Mouse (Mus musculus) forebrain, postnatal 0 days (tissue): Measurements from ENCODE around the gene Tmem135. TPM values are rescaled to one million over a fixed set of nuclear protein-coding genes. Genes with fewer than 3 reads are reported as not detected.
A peak's percentile ranks its signal among the peaks of the same experiment; 100 is the strongest.

Experiments used
- ATAC-seq: fragments of 200-750 bp; cut with Nextera tagmentation; 2 replicates; pipeline ENCODE4 v1.8.0; 2017; ENCODE audit warnings: mild to moderate bottlenecking, moderate library complexity
- DNase-seq: peaks from one replicate; pipeline ENCODE4 v3.0.0-alpha.2; 2015
- H3K27ac ChIP-seq: fragments of 300-500 bp; sonication (generic); 2 replicates; pipeline ENCODE4 v1.5.1; 2014; ENCODE audit warnings: low read depth, mild to moderate bottlenecking, antibody characterized with exemption, low read length, moderate library complexity, mixed read lengths
- H3K27me3 ChIP-seq: fragments of 300-500 bp; sonication (generic); 2 replicates; pipeline ENCODE4 v1.6.1; 2014; ENCODE audit warnings: mild to moderate bottlenecking, low read length, mixed read lengths; ENCODE audit not compliant: insufficient read depth
- H3K36me3 ChIP-seq: fragments of 300-500 bp; sonication (generic); 2 replicates; pipeline ENCODE4 v1.6.1; 2014; ENCODE audit warnings: mild to moderate bottlenecking, moderate library complexity; ENCODE audit not compliant: insufficient read depth
- H3K4me1 ChIP-seq: fragments of 300-500 bp; sonication (generic); 2 replicates; pipeline ENCODE4 v1.6.1; 2014; ENCODE audit warnings: antibody characterized with exemption; ENCODE audit not compliant: insufficient read depth
- H3K4me2 ChIP-seq: fragments of 300-500 bp; sonication (generic); 2 replicates; pipeline ENCODE4 v1.6.1; 2014; ENCODE audit warnings: low read depth, mild to moderate bottlenecking, moderate library complexity
- H3K4me3 ChIP-seq: fragments of 300-500 bp; sonication (generic); 2 replicates; pipeline ENCODE4 v1.5.1; 2014; ENCODE audit warnings: low read depth, low read length, mixed read lengths
- H3K9ac ChIP-seq: fragments of 300-500 bp; sonication (generic); 2 replicates; pipeline ENCODE4 v1.6.1; 2014; ENCODE audit warnings: mild to moderate bottlenecking
- H3K9me3 ChIP-seq: fragments of 300-500 bp; sonication (generic); 2 replicates; pipeline ENCODE4 v1.6.1; 2016; ENCODE audit warnings: low read length
- CTCF ChIP-seq: sonication (generic); IDR thresholded peaks from 2 replicates; pipeline ENCODE4 v1.5.1; 2016; ENCODE audit warnings: antibody characterized with exemption, control low read depth, low read depth
- WGBS: fragments of 180-500 bp; shearing (Covaris S2); extraction: QIAGEN DNeasy Blood & Tissue Kit; methylation state at CpG from one replicate; pipeline ENCODE4 v1.1.7; 2014; 5-methylcytosine and 5-hydroxymethylcytosine counted together
- polyA plus RNA-seq: library from polyadenylated mRNA; unstranded; fragments of >200 nt; fragmentation: Nextera tagmentation; extraction: Ambion mirVana; gene quantifications from 2 replicates; pipeline ENCODE4 v1.2.1, GENCODE M21; 2015
- total RNA-seq: library from RNA; depleted of rRNA; stranded (reverse); fragments of >200 nt; gene quantifications from 2 replicates; pipeline ENCODE4 v1.2.3, GENCODE M21; 2014

Gene Tmem135
- total and polyA plus RNA-seq, 2 experiments from 2014 or later: 23.2 to 27.9 TPM

DNA sequence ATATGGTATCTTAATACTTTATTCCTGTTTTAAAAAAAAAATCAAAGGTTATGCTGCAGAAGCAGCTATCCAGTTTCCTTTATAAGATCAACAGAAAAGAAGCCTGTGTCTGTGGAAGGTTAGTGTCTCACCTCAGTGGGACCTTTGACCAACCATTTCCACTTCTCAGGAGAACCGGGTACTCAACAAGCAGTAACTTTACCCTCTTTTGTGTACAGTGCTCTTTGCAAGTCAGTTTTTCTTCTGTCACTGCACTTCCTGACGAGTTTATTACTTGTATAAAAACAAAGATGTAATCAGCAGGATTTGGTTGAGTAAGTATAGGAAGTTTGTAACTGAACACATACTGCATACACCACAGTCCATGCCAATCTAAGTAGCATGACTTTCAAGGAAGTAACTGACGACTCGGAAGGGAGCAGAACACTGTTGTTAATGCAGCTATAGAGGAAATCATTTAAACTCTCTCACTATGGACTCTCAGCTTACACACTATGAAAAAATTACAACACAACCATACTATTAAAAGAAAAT is 168.0 kb downstream of the Tmem135 start:
- ATAC-seq (no peak), DNase-seq (no peak)
- Histone ChIP-seq H3K27me3 (no peaks in the 10 kb centered on the region), H3K9me3 (no peaks in the 10 kb centered on the region), H3K4me1 (no peaks in the 10 kb centered on the region), H3K36me3 (no peaks in the 10 kb centered on the region), H3K9ac (no peak overlapping the region), H3K4me3 (no peak overlapping the region), H3K27ac (no peak overlapping the region), H3K4me2 (no peak overlapping the region)
- no peak for TF ChIP-seq CTCF
- 72% methylated on average over 4 of the region's 4 CpGs for WGBS

DNA sequence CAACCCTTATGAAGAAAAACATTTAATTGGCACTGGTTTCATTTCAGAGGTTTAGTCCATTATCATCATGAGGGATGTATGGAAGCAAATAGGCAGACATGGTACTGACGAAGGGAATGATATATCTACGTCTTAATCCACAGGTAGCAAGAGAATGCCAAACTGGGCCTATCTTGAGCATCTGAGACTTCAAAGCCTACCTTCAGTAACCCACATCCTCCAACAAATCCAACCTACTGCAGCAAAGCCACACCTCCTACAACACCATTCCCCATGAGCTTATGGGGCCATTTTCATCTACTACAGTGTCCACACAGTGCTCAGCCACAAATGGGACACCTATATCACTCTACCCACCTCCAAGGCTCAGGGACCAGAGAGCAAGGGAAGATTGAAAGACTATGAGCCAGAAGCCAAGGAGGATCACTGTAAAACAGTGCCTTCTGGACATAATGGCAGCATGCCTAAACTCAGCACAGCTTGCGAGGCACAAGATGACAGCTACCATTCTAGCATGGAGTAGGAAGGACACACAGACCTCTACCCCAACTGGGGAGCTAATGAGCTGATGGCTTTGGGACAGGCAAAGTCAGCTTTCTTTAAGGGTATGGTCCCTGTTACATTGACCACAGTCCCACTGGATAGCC is 171.4 kb downstream of the Tmem135 start:
- Histone ChIP-seq H3K9ac (no peak overlapping the region), H3K4me2 (no peak overlapping the region), H3K4me3 (no peak overlapping the region), H3K4me1 (no peaks in the 10 kb centered on the region), H3K36me3 (no peaks in the 10 kb centered on the region), H3K9me3 (no peaks in the 10 kb centered on the region), H3K27ac (no peak overlapping the region), H3K27me3 (no peaks in the 10 kb centered on the region)
- WGBS: 86% methylated on average over 3 of the region's 3 CpGs
- DNase-seq (no peak), ATAC-seq (no peak)
- no peak for TF ChIP-seq CTCF

DNA sequence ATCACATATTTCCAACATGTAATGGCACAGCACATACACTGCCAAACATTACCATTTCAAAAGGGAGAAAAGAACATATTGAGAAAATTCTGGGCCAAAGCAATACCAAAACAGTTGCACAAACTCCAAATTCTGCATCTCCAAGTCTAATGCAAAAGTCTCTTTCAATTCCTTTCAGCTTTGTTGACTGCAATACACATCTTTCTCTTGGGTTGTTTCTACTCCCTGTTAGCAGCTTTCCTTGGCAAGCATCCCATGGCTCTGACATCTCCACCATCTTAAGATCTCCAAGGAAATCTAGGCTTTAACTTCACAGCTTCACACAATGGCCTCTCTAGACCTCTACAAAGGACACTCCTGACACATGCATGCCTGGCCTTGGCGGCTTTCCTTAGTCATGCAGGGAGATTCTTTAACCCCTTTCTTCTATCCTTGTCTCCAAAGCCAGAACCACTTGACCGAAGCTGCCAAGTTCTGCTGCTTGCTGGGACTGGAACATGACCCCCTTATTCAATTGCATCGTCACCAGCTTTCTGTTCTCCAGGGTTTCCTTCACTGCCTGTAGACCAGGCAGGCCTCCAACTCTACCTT is 172.7 kb downstream of the Tmem135 start:
- DNase-seq (peak; percentile 52), ATAC-seq (peak; percentile 68)

GRCm38 (mm10) chr7:89222609-89223008 is 181.4 kb downstream of the Tmem135 start:
- Histone ChIP-seq H3K4me3 (no peak overlapping the region), H3K4me2 (no peak overlapping the region), H3K9ac (no peak overlapping the region), H3K9me3 (no peaks in the 10 kb centered on the region), H3K36me3 (no peaks in the 10 kb centered on the region), H3K27me3 (no peaks in the 10 kb centered on the region), H3K27ac (no peak overlapping the region), H3K4me1 (no peaks in the 10 kb centered on the region)
- 95% methylated on average over 1 of the region's 1 CpGs for WGBS
- DNase-seq: no peak
- ATAC-seq: no peak
- TF ChIP-seq CTCF: no peak

More for the DNA sequence above, 172.7 kb downstream of the Tmem135 start:
- no peaks in the 10 kb centered on the region for H3K4me1 ChIP-seq
- H3K4me2 ChIP-seq: no peak overlapping the region
- no peak overlapping the region for H3K9ac ChIP-seq
- no peaks in the 10 kb centered on the region for H3K27me3 ChIP-seq
- no peaks in the 10 kb centered on the region for H3K36me3 ChIP-seq
- no peak for TF ChIP-seq CTCF
- no peaks in the 10 kb centered on the region for H3K9me3 ChIP-seq
- no peak overlapping the region for H3K27ac ChIP-seq
- no peak overlapping the region for H3K4me3 ChIP-seq
- 65% methylated on average over 3 of the region's 3 CpGs for WGBS

DNA sequence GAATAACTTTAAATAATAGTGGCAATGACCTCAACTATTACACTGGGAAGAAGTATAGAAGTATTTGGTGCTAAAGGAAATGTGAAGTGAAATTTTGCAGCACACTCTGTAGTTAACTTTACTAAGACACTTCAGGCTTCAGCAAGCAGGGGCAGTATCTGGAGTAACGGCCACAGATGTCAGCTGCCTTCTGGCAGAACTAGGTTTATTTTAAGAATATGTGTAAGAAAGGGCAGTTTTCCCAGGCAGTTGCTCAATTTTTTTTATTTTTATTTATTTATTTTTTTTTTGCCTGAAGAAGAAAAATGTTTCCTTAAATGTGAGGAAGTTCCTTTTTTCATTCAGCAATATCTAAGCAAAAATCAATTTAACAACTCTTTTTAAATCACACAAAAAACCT is 187.4 kb downstream of the Tmem135 start:
- 49% methylated on average over 1 of the region's 1 CpGs for WGBS
- no peak; the same call in 1 of the 2 replicates for ATAC-seq

GRCm38 (mm10) chr7:89216118-89216517 is 187.9 kb downstream of the Tmem135 start:
- Histone ChIP-seq H3K9ac (no peak overlapping the region), H3K4me3 (no peak overlapping the region), H3K36me3 (no peaks in the 10 kb centered on the region), H3K27ac (no peak overlapping the region), H3K4me1 (peaks cover 2% of the 10 kb centered on the region; the same call in 1 of the 2 replicates), H3K27me3 (no peaks in the 10 kb centered on the region), H3K9me3 (no peaks in the 10 kb centered on the region), H3K4me2 (no peak overlapping the region)
- ATAC-seq (peak; percentile 55; the same call in 1 of the 2 replicates), DNase-seq (no peak)
- TF ChIP-seq CTCF: no peak
- WGBS: 68% methylated on average over 2 of the region's 2 CpGs

More for the DNA sequence above, 187.4 kb downstream of the Tmem135 start:
- Histone ChIP-seq H3K36me3 (no peaks in the 10 kb centered on the region), H3K9ac (no peak overlapping the region), H3K4me2 (no peak overlapping the region), H3K9me3 (no peaks in the 10 kb centered on the region), H3K4me3 (no peak overlapping the region), H3K4me1 (peaks cover 2% of the 10 kb centered on the region; the same call in 1 of the 2 replicates), H3K27me3 (no peaks in the 10 kb centered on the region), H3K27ac (no peak overlapping the region)
- no peak for DNase-seq
- TF ChIP-seq CTCF: no peak

DNA sequence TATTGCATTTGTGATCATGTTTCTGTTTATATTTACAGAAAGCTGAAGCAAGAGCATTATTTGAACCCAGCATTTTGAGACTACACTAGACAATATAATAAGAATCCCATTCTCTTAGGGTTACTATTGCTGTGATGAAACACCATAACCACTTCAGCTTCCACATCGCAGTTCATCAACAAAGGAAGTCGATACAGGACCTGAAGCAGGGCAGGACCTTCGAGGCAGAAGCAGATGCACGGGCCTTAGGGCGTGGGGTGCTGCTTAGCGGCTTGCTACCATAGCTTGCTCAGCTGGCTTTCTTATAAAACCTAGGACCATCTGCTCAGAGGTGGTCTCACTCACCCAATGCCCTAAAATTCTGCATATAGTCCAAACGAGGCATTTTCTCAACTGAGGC is 188.3 kb downstream of the Tmem135 start:
- Histone ChIP-seq H3K4me3 (no peak overlapping the region), H3K27ac (no peak overlapping the region), H3K36me3 (no peaks in the 10 kb centered on the region), H3K4me2 (no peak overlapping the region), H3K4me1 (peaks cover 2% of the 10 kb centered on the region; the same call in 1 of the 2 replicates), H3K9me3 (no peaks in the 10 kb centered on the region), H3K9ac (no peak overlapping the region), H3K27me3 (no peaks in the 10 kb centered on the region)
- DNase-seq (no peak), ATAC-seq (no peak)
- WGBS: 63% methylated on average over 7 of the region's 7 CpGs
- TF ChIP-seq CTCF: no peak
